Mouse (Mus musculus): ENCODE data around the gene Fam114a1.
A peak's percentile ranks its signal among the peaks of the same experiment; 100 is the strongest.

Fam114a1 gene

DNA sequence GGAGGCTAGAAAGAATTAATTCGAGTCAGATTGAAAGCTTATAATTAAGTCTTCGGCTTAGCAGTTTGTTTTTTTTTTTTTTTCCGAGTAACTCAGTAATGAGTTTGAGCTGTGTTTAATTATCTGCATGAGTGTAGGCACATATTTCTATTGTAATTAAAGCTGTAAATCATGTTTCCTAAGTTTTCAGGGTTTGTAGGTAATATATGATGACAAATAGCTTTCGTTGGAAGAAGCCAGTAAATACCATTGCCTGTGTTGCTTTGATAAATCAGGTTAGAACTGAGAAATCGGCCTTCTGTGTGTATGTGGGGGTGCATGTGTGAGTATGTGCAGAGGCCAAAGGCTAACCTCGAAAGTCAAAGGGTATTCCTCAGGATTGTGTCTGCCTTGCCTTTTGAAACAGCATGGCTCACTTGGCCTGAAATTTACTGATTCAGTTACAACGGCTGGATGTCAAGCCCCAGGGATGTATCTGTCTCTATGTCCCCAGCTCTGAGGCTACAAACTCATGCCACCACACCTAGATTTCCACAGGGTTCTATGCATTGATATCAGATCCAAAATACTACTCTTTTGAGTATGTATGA, 34.2 kb downstream of the Fam114a1 start:
- ATAC-seq (ENCODE audit: insufficient number of reproducible peaks, low FRiP score, low TSS enrichment), result no peak

DNA sequence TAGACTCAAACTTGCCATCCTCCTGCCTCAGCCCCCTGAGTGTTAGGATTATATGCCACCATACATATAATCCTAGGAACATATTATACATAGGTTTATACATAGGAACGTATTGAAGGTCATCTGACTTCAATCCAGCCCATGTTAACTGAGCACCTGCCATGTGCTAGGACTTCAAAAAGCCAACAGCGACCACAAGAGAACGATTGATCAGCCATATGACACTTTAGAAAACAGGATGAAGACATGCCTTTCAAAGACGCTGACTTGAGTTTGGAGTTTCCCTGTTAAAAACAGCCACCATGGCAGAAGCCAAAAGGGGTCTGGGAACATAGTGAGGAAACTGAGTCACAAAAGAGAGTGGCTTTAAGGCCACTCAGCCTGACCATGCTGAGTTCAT, 35.4 kb downstream of the Fam114a1 start:
- no peak for ATAC-seq (ENCODE audit: insufficient number of reproducible peaks, low FRiP score, low TSS enrichment)

DNA sequence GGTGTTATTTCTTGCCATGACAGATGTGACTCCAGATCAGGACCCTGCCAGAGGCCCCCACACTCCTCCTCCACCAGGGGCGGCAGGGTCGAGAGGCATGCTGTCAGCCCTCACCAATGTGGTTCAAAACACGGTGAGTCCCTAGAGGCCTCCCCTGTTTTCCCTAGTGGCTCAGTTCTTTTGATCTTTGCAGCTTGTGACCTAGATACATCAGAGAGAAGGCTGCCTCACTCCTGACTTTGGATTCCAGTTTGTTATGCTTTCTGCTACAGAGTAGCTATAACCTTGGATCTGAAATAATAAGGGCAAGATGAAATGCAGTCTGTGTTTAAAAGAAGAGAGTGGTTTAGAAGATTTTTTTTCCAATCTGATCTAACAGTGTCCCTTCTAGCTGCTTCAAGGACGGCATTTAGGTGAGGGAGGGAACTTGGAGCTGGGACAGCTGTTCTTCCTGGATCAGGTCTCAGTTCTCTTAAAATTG, 36.2 kb downstream of the Fam114a1 start:
- ATAC-seq (ENCODE audit: insufficient number of reproducible peaks, low FRiP score, low TSS enrichment), result no peak

DNA sequence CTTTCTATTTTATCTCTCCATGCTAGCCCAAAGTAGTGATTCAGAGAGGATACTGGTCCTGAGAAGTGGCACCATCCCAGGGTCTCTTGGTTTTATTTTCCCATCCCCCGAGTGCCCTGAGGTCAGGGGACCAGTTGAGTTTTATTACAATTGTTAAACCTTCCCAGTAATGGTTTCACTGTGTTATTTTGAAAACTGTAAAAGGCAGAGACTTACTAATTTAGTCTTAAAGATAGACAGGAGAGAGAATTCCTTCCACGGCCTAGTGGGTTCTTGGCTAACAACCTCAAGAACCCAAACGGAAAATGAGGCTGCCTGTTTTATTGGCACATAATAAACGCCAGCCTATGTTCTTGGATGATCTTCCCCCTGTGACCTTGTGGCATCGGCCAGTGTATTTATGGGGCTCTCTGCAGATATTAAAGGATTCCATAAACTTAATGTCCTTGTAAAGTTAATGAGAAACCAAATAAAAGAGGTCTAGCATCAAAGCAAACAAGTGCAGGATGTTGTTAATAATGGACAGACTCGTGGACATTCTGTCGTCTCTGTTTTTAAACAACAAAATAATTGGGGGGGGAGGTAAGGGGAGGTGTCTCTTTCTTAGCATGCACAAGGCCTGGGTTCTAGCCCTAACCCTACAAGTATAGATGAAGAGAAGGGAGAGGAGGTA, 42.2 kb downstream of the Fam114a1 start:
- ATAC-seq (ENCODE audit: insufficient number of reproducible peaks, low FRiP score, low TSS enrichment), result no peak

DNA sequence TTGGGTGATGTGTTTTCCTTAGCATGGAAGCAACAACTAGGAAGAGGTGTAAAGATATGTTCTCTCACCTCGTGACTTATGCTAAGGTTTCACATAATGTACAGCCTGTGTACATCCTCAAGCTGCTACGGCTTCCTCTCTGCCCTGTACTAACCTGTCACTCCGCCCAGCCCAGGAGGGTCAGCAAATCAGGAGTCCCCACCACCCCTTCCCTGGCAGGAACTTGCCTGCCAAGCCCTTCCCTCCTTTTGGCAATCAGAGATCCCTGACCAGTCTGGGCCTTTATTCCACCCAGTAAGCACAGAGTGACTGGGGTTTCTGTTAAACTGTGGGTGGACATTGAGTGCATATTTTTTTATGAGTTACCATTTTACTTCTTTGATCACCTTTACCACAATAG, 45.6 kb downstream of the Fam114a1 start:
- ATAC-seq (ENCODE audit: insufficient number of reproducible peaks, low FRiP score, low TSS enrichment), result no peak

DNA sequence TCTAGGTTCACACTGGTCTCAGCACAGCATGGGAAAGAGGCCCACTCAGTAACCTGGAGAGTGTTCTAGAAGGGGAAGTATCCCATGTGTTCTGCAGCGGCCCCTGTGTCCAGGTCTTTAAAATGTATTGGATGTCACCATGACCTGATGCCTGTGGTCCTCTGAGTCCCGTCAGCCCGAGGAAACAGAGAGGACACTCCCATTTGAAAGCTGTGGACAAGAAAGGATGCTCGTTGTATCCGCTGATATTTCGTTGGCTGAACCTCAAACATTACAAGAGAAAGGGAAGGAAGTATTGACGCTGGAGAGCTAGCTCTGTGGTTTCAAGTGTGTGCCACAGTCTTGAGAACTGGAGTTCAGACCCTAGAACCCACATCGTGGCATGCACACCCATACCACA, 49.2 kb downstream of the Fam114a1 start:
- no peak for ATAC-seq (ENCODE audit: insufficient number of reproducible peaks, low FRiP score, low TSS enrichment)

DNA sequence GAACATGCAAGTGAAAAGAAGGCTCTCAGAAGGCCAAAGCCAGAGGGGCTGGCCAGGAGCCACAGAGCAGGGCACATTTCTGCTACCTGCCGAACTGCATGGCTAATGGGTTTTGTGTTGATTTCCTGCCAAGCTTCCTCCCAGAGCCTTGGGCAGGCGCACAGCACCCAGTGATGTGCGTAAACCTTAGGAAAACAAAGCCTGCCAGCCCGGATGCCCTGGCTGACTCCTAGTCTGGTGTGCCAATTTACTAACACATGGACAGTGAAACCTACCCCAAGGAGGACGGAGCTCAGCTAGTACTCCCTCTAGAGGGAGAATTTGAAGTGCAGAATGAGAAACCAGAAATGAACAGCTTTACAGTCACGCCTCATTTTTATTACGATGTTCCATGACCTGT, 50.0 kb downstream of the Fam114a1 start:
- peak; percentile 93 for ATAC-seq (ENCODE audit: insufficient number of reproducible peaks, low FRiP score, low TSS enrichment)

DNA sequence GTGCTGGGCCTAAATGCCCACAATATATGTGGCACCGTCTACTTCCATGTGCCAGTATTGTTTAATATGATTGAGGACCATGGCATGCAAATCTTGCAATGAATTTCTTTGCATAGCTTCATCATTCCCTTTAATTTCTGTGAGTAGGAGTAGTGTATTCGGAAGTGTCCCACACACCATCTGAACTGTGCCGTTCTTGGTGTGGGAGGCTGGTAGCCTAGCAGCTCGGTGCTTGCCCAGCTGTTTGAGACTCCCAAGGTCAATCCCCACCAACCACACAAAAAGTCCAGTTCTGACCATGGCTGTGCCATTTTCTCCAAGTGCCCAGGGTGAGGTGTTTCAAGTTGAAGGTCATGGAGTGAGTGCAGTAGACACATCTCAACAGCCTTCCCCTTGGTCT, 52.1 kb downstream of the Fam114a1 start:
- no peak for ATAC-seq (ENCODE audit: insufficient number of reproducible peaks, low FRiP score, low TSS enrichment)

DNA sequence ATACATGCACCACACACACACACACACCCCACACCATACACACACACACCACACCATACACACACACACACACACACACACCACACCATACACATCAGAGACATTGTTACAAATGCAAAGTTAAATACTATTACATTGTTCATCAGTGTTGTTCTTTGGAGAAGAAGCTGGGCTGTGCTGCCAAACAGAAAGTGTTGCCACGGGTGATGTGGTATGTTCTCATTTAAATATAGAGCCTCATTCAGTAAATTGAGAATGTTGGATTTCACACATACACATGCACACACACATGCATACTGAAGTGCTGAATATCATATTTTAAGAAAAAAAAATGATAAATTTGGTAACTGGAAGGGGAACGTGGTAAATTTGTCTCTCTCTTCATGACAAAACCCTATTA, 54.8 kb downstream of the Fam114a1 start:
- ATAC-seq (ENCODE audit: insufficient number of reproducible peaks, low FRiP score, low TSS enrichment), result no peak

DNA sequence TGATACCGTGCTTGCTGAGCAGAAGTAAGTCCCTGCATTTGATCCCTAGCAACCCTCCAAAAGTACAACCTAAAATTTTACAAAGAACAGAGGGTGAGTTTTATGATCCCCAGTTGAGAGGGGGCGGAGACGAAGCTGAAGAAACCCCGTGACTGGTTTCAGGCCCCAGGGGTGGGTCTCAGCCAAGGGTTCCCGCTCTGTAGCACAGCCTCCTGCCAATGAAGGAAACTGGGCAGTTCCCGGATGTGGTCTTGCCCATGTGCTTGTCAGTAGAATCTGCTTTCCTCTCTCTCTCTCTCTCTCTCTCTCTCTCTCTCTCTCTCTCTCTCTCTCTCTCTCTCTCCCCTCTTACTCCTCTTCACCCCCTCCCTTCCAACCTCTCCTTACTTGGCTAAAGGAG, 56.0 kb downstream of the Fam114a1 start:
- ATAC-seq (ENCODE audit: insufficient number of reproducible peaks, low FRiP score, low TSS enrichment), result no peak

DNA sequence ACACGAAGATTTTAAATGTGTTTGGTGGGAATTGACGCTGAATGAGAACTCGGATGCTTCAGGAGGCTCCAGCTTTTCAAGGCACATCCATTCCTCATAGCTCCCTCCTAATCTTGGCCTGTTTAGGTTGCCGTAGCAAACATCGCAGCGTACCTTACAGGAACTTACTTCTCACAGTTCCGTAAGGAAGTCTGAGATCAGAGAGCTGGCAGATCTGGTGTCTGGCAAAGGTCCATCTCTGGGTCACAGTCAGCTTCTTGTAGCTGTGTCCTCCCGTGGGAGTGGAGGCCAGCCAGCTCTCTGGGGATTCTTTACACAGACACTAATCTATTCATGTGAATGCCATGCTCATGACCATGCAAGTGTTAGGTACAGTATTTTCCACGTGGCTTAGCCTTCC, 56.9 kb downstream of the Fam114a1 start:
- no peak for ATAC-seq (ENCODE audit: insufficient number of reproducible peaks, low FRiP score, low TSS enrichment)

DNA sequence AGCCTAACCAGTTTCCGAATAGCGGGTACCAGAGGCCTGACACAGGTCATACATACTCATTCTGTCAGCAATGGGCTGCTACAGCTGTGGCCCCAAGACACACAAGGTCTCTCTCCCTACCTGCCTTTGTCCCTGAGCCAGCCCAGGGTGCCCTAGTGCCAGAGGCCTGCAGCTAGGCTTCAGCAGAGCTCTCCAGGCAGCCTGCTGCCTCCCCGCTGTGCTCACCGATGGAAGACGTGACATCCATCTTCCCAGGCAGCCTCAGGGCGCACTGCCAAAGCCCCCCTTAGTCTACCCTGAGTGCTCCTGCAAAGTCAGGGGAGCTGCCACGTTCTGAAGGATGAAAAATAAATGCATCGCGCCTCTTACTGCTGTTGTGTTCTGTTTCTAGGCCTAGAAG, 58.1 kb downstream of the Fam114a1 start:
- ATAC-seq (ENCODE audit: insufficient number of reproducible peaks, low FRiP score, low TSS enrichment), result no peak

DNA sequence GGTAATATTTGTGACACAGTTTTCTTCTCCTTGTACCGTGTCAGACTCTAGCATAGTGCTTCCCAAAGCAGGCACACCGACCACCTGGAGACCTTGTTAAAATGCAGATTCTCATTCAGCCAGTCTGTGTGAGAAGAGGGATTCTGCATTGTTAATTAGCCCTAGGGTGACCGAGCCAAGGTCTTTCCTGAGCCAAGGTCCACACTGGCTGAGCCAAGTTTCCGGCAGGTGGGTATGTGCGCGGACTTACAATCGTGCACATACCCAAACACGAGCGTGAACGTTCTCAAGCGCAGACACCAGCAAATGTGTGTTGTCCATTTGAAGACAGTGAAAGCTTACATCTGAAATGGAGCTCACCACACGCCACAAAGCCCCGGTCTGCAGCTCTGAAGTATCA, 66.7 kb downstream of the Fam114a1 start:
- peak; percentile 64; the same call in 1 of the 2 replicates for ATAC-seq (ENCODE audit: insufficient number of reproducible peaks, low FRiP score, low TSS enrichment)

DNA sequence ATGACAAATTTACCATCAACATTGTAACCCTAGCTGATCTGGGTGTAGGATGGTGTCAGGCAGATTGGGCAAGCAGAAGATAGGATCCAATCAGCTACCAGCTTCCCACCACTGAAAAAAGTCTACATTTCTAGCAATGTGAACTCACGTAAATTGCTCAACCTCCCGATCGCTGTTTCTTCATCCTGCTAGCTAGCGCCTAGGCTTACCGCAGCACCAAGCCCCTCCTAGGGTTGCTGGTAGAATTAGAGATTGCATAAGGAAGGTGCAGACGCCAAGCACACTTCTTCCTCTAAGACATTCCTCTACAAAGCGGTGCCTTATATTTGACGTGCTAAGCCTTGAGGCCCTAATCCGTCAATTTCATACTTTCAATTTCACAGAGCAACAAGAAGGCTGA, 68.4 kb downstream of the Fam114a1 start:
- no peak for ATAC-seq (ENCODE audit: insufficient number of reproducible peaks, low FRiP score, low TSS enrichment)

DNA sequence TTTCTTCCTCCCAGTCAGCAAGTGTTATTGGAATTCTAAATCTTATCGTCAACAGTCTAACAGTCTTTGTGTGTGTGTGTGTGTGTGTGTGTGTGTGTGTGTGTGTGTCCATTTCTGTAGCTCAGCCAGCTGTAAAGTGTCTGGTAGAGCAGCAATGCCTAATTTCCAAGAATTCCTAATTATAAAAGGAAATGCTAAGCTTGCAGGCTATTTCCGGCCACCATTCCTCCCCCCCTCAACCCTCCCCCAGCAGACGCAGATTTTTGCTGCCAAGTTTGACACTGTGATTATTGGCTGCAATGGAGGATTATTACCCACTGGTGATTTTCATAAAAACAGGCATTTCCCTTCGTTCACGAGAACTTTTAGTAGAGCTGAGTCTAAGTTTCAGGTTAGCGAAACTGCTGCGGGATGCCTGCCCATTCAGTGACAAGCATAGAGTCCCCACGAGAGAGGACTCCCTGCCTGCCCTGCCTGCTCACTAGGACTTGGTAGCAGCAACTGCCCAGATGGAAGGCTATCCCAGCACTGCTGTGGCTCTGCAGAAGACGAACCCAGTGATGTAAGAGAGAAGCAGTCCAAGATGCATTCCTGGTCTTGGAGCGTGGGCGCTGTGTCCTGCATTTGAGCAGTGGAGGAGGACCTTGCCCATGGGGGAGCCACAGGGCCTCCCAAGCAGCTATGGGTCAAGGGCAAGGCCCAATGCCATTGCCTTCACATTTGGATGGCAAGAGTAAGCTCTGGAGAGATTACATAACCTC, 69.1 kb downstream of the Fam114a1 start:
- ATAC-seq (ENCODE audit: insufficient number of reproducible peaks, low FRiP score, low TSS enrichment), result no peak

DNA sequence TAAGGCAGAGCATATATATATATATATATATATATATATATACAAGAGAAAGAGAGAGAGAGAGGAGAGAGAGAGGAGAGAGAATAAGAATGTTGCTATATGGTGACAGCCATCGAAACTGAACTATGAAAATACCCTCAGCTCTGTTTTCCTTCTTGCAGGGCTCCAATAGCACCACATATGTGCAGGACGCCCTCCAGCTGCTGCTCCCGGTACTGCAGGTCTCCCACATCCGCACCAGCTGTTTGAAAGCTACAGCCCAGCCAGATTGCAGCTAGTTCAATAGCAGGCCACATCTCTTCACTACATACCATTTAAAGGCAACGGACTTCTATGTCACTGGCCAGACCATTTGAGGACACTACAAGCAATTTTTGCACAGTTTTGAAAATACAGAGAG, 70.6 kb downstream of the Fam114a1 start:
- ATAC-seq (ENCODE audit: insufficient number of reproducible peaks, low FRiP score, low TSS enrichment), result no peak

DNA sequence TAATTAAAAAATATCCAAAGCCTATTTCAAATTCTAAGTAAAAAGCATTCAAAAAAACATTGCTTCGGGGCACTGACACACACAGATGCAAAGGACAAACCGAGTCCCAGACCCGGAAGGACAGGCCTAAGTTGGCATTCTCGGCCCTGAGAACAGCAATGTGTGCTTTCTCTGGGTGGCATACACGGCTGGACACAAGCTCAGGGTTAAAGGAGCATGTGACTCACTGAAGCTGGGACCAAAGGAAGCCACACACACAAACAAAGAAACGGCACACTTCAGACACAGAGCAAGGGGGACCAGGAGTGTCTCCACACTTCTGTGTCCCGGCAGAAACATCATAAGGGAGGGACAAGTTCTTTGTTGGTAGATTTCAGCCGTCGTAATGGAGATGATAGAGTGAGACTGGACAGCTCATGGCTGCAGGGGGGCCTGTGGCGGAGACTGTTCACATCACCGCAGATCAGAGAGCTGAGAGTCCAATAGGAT, 73.6 kb downstream of the Fam114a1 start:
- ATAC-seq (ENCODE audit: insufficient number of reproducible peaks, low FRiP score, low TSS enrichment), result no peak

DNA sequence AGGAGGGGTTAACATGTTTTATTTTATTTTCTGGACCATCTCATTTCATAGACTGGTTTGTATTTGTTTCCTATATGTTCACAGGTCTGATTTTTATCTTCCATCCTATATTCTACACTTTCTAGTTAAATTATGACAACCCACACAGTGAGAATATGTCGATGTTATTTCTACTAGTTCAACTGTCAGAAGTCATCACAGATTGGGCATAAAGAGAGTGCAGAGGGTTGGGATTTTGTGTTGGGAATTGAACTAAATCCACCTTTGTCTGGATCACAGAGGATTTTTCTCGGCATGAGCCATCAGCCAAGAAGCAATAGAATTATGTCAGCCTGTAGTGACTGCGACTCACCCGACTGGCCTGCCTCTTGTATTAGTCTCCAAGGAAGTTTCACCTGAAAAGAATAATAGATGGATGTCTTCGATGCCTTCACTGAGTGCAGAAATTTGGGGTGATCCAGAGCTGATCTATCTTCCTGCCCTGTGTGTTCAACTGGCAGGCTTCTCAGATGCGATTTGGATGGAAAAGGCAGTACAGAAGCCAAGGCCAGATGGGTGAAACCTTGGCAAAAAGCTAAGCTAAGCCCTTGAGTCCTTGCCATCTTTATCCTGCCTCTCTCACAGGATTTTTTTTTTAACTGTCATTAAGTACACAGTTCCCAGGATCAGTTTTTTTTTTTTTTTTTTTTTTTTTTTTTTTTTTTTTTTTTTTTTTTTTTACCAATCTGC, 75.9 kb downstream of the Fam114a1 start:
- peak; percentile 85 for ATAC-seq (ENCODE audit: insufficient number of reproducible peaks, low FRiP score, low TSS enrichment)

DNA sequence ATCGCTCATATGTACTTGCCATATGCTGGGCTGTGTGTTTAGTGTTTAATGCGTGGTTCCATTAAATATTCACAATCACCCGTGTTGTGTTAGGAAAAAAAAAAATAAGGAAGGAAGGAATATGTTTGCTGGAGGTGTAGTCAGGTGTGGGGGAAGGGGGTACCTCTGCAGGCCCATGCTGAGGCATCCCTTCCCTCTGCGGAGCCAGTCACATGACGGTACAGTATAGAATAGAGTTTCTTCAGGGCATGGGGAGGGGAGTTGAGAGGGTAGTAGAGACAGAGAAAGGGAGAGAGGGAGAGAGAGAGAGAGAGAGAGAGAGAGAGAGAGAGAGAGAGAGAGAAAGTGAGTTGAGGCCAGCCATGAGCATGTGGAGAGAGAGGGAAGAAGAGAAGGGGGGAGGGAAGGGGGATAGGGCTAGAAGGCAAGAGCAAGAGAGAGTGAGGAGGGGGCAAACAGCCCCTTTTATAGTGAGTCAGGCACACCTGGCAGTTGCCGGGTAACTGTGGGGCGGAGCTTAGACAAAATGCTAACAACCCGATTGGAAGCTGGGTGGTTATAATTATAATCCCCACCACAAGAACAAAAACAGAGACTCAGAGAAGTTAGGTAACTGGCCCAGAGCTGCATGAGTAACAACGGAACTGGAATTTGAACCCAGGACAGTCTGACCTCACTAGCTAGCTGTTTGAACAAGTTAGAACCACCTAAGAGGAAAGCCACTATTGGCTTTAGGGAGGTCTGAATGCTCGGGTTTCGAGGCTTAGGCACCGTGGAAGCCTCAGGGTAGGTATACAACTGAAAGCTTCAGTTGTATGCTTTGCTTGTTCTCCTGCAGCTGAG, 76.8 kb downstream of the Fam114a1 start:
- no peak for ATAC-seq (ENCODE audit: insufficient number of reproducible peaks, low FRiP score, low TSS enrichment)

DNA sequence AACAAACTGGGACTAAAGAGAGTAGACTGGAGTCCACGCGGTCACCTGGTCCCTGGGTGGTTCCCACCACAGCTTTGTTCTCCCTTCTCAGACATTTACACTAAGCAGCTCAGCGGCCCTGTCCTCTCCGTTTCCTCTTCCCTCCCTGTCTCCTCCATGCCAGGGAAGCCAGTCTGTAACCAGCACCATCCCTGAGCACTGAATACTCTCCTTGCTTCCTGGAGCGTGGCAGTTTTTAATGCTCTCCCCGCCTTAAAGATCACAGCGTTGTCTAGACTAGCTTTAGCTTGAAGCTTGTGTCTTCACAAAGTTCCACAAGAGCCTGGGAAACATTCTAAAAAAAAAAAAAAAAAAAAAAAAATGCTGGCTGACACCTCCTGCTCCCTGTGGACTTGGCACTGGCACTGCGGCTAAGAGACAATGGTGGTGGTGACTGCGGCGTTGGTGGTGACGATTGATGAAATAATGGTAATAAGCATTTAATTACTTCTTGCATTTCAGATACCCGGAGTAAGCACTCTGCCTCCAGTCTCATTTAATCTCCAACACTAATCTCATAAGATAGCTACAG, 77.5 kb downstream of the Fam114a1 start:
- no peak for ATAC-seq (ENCODE audit: insufficient number of reproducible peaks, low FRiP score, low TSS enrichment)

Data from cerebellum, adult (tissue).